Mouse (Mus musculus): ENCODE data around the gene Rbm20. TPM values are rescaled to one million over a fixed set of nuclear protein-coding genes. Genes with fewer than 3 reads are reported as not detected.

Gene Rbm20
- total RNA-seq, 2 experiments from 2014 or later, result 51.0 to 79.9 TPM

DNA sequence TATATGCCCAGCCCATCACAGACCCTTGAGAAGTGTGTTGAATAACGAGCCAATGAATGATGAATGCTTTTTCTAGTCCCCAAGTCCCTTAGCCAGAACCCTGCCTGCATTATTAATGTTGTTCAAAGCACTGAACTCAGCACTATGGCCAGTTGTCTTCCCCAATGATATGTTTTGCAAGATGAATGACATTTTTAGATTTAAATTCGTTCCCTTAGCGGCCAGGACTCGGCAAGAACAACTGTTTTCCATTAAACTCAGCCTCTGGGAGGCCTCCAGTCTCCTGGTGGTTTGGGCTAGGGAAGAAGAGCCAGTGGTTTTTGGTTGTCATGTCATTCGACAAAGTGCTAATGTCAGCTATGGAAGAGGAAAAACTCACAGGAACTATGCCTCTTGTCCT is 204.7 kb downstream of the Rbm20 start:
- DNase-seq, result no peak

DNA sequence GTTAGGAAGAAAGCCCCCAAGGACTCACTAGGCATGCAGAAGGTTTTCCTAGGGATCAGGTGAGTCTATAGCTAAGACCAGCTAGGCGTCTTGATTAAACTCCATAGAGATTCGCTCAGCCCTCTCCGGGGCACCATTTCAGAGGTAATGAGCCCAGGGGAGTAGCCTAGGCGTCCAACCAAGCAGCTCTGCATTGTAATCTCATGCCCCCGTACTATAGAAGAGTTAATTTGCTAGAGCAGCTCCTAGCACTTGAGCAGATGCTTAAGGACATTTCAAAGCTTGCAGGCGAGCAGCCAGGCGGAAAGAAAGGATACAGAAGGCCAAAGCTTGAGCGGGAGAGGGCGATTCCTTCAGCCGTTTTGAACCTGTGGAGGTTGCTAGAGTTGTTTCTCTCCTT is 208.3 kb downstream of the Rbm20 start:
- no peak for DNase-seq

DNA sequence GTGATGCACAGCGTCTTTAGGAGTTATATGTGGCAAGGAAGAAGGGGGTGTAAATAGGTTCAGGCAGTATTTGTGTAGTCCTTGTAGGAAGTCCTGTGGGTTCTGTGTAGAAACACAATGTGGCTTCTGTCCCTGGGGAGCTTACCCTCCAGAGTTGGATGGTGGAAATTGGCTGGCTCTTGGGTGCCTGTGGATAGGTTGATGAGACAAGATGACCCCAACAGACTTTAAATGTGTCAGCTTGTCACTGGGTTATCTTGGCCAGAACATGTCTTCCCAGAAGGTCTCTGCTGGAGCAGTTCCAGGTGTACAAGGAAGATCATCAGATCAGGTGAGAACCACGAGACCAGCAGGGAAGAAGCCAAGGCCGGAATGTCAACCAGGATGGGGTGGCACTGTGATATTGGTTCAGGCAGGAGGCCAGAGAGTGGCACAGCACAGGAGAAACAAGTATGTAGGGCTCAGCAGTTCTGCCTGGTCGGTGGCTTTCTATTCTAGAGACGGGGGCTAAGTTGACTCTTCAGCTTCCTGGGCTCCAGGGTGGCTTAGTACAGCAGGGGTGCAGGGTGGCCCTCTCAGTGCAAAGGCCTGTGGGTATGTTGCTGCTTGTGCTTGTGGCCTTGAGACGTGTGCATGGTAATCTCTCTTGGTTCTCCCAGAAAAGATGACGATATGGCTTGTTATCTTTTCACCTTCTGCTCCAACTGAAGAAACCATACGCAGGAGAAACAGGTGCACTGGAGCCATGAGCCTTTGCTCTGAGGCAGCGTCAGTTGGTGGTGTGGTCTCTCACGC is 209.7 kb downstream of the Rbm20 start:
- no peak for DNase-seq

DNA sequence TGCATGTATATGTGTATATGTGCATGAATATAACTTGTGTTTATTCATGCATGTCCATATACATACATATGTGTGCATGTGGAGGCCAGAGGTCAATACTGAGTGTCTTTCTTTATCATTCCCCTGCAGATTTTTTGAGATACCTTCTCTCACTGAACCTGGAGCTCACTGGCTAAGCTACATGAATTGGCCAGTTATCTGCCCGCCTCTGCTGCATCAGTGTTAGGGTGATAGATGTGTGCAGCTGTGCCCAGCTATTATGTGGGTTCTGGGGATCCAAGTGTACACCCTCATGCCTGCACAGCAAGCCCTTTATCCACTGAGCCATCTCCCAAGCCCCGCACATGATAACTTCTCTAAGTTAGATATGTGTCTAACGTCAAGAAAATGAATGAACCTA is 210.7 kb downstream of the Rbm20 start:
- no peak for DNase-seq

DNA sequence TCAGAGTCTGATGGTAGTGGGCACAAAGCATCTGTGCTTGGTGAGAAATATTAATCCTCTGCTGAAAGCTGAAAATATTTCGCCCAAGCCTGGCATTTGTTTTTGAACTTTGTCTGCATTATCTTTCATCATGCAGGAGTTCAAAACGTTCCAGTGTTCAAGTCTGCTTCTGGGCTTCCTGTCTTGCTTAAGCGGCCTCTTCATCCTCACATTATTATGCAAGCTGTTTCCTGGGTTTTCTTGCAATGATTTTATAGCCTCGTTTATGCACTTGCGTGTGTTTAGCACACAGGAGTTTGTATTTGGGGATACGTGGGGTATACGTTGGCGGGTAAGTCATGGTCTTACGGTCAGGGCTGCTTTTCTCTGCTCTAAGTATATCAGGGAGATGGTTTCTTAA is 211.2 kb downstream of the Rbm20 start:
- no peak for DNase-seq

DNA sequence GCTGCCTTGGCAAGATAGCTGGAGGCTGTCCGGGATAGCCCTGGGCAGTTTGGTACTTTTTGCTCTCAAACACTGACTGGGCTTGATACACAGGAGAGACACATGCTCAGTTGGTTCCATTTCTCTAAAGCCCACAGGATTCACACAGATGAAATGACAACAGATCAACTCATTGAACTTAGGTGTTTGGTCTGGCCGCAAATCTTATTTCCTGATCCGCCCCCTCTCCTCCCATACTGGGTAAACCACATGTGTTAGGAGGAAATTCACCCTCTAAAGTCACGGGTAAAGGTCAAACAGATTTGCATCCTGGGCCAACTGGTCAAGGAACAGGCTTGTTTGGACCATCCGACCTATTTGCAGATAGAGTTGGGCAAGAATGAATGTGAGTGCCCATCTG is 212.4 kb downstream of the Rbm20 start:
- DNase-seq, result no peak

DNA sequence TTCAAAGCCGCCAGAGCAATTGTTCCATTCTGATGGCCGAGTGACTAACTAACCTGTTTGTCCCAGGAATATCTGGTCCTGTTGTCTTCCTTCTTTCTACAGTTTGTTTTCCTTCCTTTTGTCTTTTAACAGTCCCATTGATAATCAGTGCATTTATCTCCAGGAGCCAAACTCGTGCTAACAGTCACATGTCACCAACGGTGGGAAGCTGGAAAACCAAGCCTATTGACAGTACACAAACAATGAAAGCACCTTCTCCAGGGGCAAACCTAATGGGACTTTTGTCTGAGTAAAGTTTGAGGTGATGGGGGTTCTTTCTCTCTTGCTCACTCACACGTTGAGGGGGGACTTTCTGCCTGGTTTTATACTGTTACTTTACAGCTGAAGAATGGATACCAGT is 213.2 kb downstream of the Rbm20 start:
- DNase-seq, result no peak

DNA sequence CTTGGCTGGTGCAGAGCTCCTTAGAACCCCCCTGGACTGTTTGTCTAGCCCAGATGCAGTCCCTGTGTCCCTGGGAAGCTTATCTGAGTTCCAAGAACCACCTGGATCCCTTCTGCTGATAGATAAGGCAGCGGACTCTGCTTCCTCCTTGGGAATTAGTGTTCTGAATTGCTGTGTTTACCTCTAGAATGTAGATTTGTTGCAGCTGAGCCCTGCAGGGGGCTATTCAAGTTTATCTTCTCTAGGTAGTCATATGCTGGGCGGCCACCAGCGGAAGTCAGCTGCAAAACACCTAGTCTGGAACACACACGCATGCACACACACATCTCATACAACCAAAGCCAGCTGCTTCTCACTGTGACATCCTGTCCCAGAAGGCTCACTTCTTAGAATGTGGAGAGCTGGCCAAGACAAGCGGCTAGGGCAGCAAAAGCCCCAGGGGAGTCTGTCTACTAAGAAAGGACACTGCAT is 213.7 kb downstream of the Rbm20 start:
- DNase-seq, result peak; percentile 37

DNA sequence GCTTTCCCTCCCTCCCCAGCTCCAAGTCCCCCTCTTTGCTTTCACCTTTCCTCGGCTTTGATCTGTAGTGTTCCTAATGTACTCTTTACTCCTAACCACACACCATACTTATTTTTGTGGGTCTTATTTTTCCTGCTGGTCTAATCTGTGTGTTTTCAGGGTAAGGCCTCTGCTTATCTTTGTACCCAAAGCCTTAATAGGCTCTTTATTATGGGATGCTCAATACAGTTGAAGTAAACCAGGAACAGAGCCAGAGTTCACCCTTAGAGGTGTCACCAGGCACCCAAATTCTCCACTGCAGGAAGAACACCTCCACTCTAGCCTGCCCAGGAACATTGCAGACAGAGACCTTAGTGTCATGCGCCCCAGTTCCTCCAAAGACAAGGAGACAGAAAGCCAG is 214.5 kb downstream of the Rbm20 start:
- no peak for DNase-seq

DNA sequence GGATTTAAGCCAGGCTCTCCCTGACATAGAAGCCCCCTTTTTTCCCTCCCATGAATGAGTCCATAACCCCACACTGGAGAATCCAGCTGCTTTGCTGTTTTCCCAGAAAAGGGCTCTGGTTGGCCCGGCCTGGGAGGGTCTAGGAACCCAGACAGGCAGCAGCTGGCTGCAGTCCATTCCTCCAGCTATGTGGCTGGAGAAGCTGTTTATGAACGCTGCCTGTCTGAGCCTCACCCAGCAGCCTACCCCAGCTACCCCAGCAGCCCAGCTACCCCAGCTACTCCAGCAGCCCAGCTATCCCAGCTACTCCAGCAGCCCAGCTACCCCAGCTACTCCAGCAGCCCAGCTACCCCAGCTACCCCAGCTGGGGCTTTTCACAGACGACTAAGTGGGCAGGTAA is 215.0 kb downstream of the Rbm20 start, which contains the start of gene Pdcd4:
TSS of gene Pdcd4 (plus strand) at position 171 of the 400 bp plus-strand sequence.
- DNase-seq, result no peak

DNA sequence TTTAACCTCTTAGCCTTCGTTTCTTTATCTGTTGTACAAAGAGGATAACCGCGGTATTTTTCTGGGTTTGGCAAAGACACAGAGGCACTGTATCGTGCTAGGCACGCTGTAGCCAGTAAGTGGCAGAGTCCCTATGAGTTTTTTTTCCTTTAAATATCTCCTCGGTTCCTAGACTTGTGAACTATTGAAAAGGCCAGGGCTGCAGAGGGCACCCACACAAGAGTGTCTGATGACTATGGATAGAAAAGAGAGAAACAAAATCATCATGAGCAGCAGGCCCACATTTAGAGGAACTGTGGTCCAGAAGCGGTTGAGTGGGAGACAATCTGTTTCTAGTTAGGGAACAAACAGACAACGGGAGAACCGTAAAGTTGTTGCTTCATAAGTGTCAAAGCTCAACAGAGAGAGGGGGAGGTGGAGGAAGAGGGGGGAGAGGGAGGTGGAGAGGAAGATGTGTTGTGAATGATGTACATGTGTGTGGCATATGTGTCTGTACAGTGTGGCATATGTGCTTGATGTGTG is 215.8 kb downstream of the Rbm20 start:
- no peak for DNase-seq

DNA sequence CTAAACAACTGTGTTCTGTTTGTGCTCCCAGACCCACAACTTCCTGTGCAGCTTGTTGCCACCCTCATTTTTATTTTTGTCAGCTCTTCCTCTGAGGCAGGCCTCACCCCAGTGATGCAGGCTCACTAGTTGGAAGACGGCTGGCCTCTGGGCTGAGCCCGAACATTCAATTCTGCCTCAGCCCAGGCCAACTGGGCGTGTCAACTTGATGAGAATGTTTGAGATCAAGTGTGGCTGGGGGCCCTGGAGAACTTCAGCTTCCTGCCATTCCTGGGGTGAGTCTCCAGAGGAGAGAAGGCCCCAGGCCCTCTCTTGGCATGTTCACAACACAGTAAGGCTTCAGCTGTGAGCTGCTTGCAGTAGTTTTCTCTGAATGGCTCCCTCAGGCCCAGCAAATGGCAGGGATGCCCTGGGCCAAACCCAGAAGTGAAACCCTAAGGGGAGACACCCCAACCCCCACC is 216.6 kb downstream of the Rbm20 start:
- DNase-seq, result peak; percentile 74

DNA sequence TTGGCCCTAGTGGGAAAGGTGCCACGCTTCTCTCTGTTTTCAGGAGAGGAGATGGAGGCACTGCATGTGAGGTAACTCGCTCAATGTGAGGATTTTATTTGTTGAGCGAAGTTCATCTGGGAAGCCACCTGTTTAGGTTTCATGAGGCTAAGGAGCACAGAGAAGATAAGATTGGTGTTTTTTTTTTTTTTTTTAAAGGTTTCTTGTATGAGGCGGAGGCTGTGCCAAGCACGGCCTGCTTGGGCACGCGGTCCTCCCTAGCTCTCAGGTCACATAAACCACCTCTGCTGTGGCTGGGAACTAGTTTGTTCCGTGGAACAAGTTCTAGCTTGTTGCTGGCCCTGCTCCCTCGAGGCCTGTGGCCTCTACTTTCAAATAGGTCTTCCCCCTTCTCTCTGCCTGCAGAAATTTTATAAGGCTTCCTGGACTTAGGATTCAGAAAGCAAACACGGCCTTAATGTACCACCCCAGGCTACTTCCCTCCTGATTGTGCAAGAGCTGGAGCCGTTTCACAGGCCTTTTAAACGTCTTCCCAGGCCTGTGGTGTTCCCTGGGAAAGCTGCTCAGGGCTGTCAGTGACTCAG is 217.5 kb downstream of the Rbm20 start:
- DNase-seq, result peak; percentile 46

DNA sequence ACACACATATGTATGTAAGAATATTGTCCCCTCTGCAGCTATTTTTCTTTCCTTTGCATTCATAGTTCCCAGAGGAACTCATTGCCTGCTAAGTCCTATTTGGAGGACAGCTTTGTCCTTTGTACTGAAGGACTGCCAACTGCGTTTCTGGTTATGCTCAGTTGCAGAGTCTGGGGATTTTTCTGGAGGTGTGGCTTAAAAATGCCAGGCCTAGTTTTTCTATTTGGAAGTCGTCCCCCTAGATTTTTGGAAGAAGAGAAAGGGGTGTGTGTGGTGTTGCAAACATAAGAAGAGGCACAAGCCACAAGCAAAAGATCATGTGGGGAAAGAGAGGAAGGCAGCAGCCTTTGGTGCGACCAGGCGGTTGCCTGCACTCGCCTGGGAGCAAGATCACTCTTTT is 220.9 kb downstream of the Rbm20 start:
- no peak for DNase-seq

DNA sequence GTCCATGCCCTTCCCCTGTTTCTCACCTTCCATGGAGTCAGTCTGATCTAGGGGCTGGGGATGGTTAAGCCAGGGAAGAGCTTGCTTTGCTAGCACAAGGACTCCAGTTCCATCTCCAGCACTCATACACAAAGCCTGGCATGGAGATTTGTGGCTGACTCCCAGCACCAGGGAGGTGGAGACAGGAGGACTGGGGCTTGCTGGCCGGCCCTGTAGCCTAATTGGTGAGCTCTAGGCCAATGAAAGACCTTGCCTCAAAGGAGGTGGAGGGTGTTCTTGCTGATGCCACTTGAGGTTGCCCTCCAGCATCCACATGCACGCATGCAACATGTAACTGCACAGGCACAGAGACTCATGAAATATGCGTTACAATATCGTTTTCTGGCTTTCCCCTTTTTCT is 221.4 kb downstream of the Rbm20 start:
- DNase-seq, result no peak

DNA sequence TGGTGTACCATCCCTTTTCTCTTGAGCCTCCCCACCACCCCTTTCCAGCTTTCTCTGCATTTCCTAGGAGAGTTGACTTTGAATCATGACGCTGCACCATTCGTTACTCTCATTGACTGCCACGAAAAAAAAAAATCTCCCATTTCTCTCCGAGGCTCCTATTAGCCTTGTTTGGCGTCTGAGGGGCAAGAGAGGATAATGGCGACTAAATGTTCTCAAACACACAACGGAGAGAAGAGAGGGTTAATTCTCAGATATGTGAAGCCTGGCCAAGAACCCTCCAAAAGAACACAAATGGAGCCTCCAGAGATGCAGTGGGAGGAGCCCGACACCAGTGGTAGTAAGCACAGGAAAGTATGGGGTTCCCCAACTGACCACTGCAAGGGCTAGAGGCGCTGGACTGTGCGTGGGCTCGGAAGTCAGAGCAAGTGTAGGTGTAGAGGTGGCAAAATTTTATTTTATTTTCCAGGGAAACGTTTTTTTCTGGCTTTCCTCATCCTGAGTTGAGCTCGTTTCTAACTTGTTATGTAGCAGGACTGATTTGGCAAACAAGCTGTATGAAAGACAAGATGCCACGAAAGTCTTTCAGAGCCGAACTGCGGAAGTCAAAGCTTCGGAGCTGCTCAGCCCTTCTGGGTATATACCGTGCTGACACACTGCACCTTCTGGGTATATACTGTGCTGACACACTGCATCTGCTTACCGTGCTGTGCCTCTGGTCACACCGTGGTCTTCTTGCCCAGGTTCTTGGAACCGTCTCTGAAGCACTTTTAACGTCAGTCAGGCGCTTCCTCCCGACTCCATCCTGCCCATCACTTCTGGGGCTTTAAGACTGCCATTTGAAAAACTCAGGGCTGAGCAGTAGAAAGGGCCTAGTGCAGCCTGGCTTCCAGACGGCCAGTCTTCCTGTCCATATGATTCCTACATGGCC is 222.1 kb downstream of the Rbm20 start:
- DNase-seq, result no peak

DNA sequence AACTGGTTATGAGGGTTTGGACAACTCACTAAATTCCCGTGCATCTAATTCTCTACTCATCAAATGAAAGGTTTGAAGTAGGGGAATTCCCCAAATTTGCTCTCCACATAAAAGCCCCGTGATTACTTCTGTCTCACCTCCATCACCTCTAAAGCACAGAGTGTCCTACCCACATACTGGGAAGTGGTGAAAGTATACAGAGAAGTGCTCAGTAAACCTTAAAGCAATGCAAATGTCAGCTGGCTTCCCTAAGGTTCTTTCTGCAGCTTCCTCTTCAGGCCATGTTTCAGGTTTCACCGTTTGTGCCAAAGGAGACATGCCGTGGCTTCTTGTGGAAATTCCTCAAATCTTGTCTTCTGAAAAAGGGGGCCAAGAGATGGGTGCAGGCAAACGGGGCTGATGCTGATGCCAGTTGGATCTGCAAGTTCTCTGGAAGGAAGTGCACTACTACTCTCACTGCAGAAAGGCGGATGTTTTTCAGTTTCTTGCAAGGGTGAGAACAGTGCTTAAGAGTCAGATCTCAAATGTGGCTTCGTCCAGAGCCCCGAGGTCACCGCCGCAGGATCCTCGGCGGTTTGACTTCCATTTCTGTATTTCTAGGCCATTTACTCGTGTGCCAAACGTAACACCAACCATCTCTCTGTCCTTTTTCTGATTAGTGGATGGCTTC is 223.0 kb downstream of the Rbm20 start:
- DNase-seq, result no peak

DNA sequence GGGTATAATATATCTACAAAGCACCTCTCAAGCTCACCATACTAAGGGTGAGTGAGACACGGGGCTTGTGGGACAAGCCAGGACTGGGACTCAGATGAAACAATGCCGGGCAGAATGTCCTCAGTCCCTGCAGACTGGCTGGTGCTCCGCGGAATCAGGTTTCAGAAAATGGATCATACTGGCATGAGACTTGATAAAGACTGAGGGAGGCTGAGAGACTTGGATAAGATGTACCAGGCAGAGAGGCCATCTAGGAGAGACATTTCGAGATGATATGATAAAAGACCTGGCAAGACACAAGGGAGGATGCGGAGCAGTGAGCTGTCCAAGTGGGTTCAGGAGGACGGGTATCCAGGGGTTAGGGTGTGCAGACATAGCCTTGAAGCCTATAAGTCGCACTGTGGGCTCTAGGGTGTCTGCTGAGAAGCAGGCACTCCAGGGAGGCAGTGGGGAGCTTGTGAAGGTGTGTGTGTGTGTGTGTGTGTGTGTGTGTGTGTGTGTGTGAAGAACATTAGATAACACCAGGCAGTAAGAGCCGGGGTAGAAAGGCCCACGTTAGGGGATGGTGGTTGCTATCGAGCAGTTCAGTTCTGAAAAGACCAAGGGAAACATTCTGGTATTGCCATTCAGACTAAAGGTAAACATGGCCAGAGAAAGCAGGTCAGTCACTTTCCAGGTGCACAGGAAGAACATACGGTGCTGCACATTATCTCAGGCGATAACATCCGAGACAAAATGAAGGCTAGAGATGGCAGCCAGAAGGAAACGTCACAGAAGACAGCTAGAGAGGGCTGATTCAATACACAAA is 225.0 kb downstream of the Rbm20 start:
- no peak for DNase-seq

DNA sequence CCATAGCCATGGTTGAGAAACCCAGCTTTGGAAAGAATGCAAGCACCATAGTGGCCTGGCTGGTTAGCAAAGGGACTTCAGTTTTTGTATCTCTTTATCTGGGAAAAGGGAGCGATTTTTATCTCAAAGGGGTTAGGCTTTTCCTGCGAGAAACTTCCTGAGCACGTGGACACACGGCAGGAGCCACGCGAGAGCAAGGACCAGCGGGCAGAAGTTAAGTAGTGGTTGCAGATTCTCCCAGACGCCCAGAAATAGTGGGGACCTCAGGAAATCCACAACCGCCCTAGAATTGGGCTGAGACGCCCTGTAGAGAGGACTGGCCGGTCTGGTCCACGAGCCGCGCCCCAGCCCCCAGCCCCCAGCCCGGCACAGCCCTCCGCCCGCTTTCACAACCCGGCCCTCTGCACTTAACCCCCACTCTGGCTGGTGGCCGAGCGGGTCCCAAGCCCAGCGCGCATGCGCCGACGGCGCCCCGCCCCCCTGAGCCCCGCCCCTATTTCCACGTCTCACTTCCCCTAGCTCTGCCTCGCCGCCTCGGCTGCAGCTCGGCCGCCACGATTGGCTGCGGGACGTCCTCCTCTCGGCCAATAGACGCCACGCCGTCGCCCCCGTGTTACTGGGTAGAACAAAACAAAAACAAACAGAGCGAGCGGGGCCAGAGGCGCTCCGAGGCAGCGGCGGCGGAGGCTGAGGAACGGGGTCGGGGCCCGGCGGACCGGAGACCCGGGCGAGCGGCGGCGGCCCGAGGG is 225.8 kb downstream of the Rbm20 start:
- peak; percentile 98 for DNase-seq

Measured in gastrocnemius, postnatal 25 days (tissue).